Mouse (Mus musculus) stomach, postnatal 0 days (tissue): ENCODE results near the gene Id2. TPM values are rescaled to one million over a fixed set of nuclear protein-coding genes. Genes with fewer than 3 reads are reported as not detected.

Experiments
- ATAC-seq: fragments of 200-750 bp; cut with Nextera tagmentation; 2 replicates; pipeline ENCODE4 v1.8.0; 2017; ENCODE audit not compliant: low FRiP score, low TSS enrichment
- DNase-seq: peaks from one replicate; pipeline ENCODE4 v3.0.0-alpha.2; 2016; ENCODE audit warnings: low spot score
- H3K27ac ChIP-seq: fragments of 300-500 bp; sonication (generic); replicated peaks from 2 replicates; pipeline ENCODE4 v1.5.1; 2014; ENCODE audit warnings: mild to moderate bottlenecking, control low read depth
- H3K27me3 ChIP-seq: fragments of 300-500 bp; sonication (generic); 2 replicates; pipeline ENCODE4 v1.6.1; 2014; ENCODE audit warnings: low read length; ENCODE audit not compliant: control insufficient read depth, insufficient read depth
- H3K36me3 ChIP-seq: fragments of 300-500 bp; sonication (generic); 2 replicates; pipeline ENCODE4 v1.6.1; 2014; ENCODE audit warnings: low read length, mixed read lengths; ENCODE audit not compliant: control insufficient read depth, insufficient read depth
- H3K4me1 ChIP-seq: fragments of 300-500 bp; sonication (generic); replicated peaks from 2 replicates; pipeline ENCODE4 v1.6.1; 2014; ENCODE audit warnings: antibody characterized with exemption; ENCODE audit not compliant: control insufficient read depth, insufficient read depth
- H3K4me2 ChIP-seq: fragments of 300-500 bp; sonication (generic); replicated peaks from 2 replicates; pipeline ENCODE4 v1.6.1; 2014; ENCODE audit warnings: low read depth, mild to moderate bottlenecking, control low read depth, moderate library complexity
- H3K4me3 ChIP-seq: fragments of 300-500 bp; sonication (generic); 2 replicates; pipeline ENCODE4 v1.5.1; 2014; ENCODE audit warnings: low read depth, low read length, control low read depth
- H3K9ac ChIP-seq: fragments of 300-500 bp; sonication (generic); 2 replicates; pipeline ENCODE4 v1.6.1; 2014; ENCODE audit warnings: mild to moderate bottlenecking, low read length, control low read depth, mixed read lengths
- H3K9me3 ChIP-seq: fragments of 300-500 bp; sonication (generic); 2 replicates; pipeline ENCODE4 v1.6.1; 2016; ENCODE audit warnings: low read length; ENCODE audit not compliant: control insufficient read depth
- CTCF ChIP-seq: IDR thresholded peaks from 2 replicates; pipeline ENCODE4 v1.5.1; 2016; ENCODE audit warnings: antibody characterized with exemption, low read depth, mild to moderate bottlenecking, moderate library complexity
- EP300 ChIP-seq: optimal IDR thresholded peaks from 2 replicates; pipeline ENCODE3; 2016; ENCODE audit warnings: antibody characterized with exemption
- WGBS: fragments of 180-500 bp; shearing (Covaris S2); extraction: QIAGEN DNeasy Blood & Tissue Kit; methylation state at CpG from one replicate; pipeline ENCODE4 v1.1.7; 2014; 5-methylcytosine and 5-hydroxymethylcytosine counted together
- polyA plus RNA-seq: library from polyadenylated mRNA; unstranded; fragments of >200 nt; fragmentation: Nextera tagmentation; extraction: Ambion mirVana; gene quantifications from 2 replicates; pipeline ENCODE4 v1.2.1, GENCODE M21; 2015

The Id2 gene
- polyA plus RNA-seq, 1 experiment from 2014 or later = 315 TPM

GRCm38 (mm10) chr12:25124431-25125238 lies 27.7 kb upstream of the Id2 start:
- ATAC-seq (no peak), DNase-seq (no peak)
- H3K4me2 ChIP-seq = no peak overlapping the region
- H3K9me3 ChIP-seq = no peaks in the 10 kb centered on the region
- H3K27ac ChIP-seq = no peak overlapping the region
- H3K9ac ChIP-seq = no peak overlapping the region
- H3K27me3 ChIP-seq = no peaks in the 10 kb centered on the region
- WGBS = 46% methylated on average over 19 of the region's 19 CpGs
- no peak overlapping the region for H3K4me3 ChIP-seq
- TF ChIP-seq CTCF (no peak), EP300 (no peak)
- H3K4me1 ChIP-seq = no peaks in the 10 kb centered on the region
- H3K36me3 ChIP-seq = no peaks in the 10 kb centered on the region

- no peak overlapping the region for H3K9ac ChIP-seq
- no peak overlapping the region for H3K4me2 ChIP-seq
- H3K4me3 ChIP-seq = no peak overlapping the region
- H3K4me1 ChIP-seq = no peaks in the 10 kb centered on the region
- ATAC-seq = no peak
- no peaks in the 10 kb centered on the region for H3K36me3 ChIP-seq
- H3K27me3 ChIP-seq = no peaks in the 10 kb centered on the region
- DNase-seq = no peak
- WGBS = 96% methylated on average over 4 of the region's 4 CpGs
- H3K9me3 ChIP-seq = no peaks in the 10 kb centered on the region
- no peak overlapping the region for H3K27ac ChIP-seq
- no peak for TF ChIP-seq EP300
- TF ChIP-seq CTCF = no peak
Measured at GRCm38 (mm10) chr12:25120753-25121152, 23.8 kb upstream of the Id2 start.

- Histone ChIP-seq H3K36me3 (no peaks in the 10 kb centered on the region), H3K4me1 (no peaks in the 10 kb centered on the region), H3K27me3 (no peaks in the 10 kb centered on the region), H3K27ac (no peak overlapping the region), H3K4me3 (no peak overlapping the region), H3K9me3 (no peaks in the 10 kb centered on the region), H3K4me2 (no peak overlapping the region), H3K9ac (no peak overlapping the region)
- 61% methylated on average over 15 of the region's 15 CpGs for WGBS
- no peak for DNase-seq
- peak; percentile 46; the same call in 1 of the 2 replicates for ATAC-seq
- TF ChIP-seq CTCF (no peak), EP300 (no peak)
Measured at GRCm38 (mm10) chr12:25119278-25119677, 22.3 kb upstream of the Id2 start.

- DNase-seq (no peak), ATAC-seq (peak; percentile 78)
- Histone ChIP-seq H3K9ac (no peak overlapping the region), H3K4me3 (no peak overlapping the region), H3K4me2 (no peak overlapping the region), H3K4me1 (no peaks in the 10 kb centered on the region), H3K27me3 (no peaks in the 10 kb centered on the region), H3K36me3 (no peaks in the 10 kb centered on the region), H3K9me3 (no peaks in the 10 kb centered on the region), H3K27ac (no peak overlapping the region)
- WGBS = 74% methylated on average over 4 of the region's 4 CpGs
- TF ChIP-seq CTCF (no peak), EP300 (no peak)
Measured at GRCm38 (mm10) chr12:25117856-25118511, 21.0 kb upstream of the Id2 start.

GRCm38 (mm10) chr12:25116126-25116525 lies 19.2 kb upstream of the Id2 start:
- TF ChIP-seq EP300 (no peak), CTCF (no peak)
- Histone ChIP-seq H3K9ac (no peak overlapping the region), H3K4me1 (no peaks in the 10 kb centered on the region), H3K27me3 (no peaks in the 10 kb centered on the region), H3K9me3 (no peaks in the 10 kb centered on the region), H3K4me3 (no peak overlapping the region), H3K36me3 (no peaks in the 10 kb centered on the region), H3K27ac (no peak overlapping the region), H3K4me2 (no peak overlapping the region)
- no peak for DNase-seq
- WGBS = 82% methylated on average over 2 of the region's 2 CpGs
- ATAC-seq = no peak

GRCm38 (mm10) chr12:25114426-25114825 lies 17.5 kb upstream of the Id2 start:
- Histone ChIP-seq H3K4me2 (no peak overlapping the region), H3K9ac (no peak overlapping the region), H3K4me1 (no peaks in the 10 kb centered on the region), H3K27ac (no peak overlapping the region), H3K36me3 (no peaks in the 10 kb centered on the region), H3K4me3 (no peak overlapping the region), H3K9me3 (no peaks in the 10 kb centered on the region), H3K27me3 (no peaks in the 10 kb centered on the region)
- WGBS = 79% methylated on average over 1 of the region's 1 CpGs
- ATAC-seq = no peak
- no peak for TF ChIP-seq CTCF
- TF ChIP-seq EP300 = no peak
- no peak for DNase-seq
